7 mouse cellular contexts compared by ENCODE assay signal in the genomic region with DNA sequence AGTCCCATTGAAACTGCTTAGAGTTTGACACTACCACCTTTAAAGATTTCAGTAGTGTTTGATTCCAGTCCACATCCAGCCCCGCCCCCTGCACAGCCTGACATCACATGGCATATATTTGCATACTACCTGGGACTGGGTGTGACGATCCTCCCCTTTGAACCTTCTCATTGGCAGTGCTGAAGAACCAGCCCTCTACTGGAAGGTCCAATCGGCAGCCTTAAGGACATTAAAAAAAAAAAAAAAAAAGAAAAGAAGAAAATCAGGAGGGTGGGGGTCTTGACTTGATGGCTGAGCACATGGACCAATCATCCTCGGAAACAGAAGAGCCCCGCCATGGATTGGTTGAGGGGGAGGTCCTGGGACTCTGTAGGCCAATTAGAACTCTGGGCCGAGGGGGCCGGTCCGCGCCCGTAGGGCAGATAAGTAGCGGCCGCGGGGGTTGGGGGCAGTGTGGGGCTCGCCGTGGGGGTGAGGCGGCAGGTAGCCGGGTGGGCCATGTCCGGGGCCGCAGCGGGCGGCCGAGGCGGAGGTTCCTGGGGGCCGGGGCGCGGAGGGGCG. TPM values are rescaled to one million over a fixed set of nuclear protein-coding genes. Genes with fewer than 3 reads are reported as not detected.
DNase-seq lines count a peak whose midpoint lies in the region; ATAC-seq lines count a peak whose summit lies in the region.

TSS of gene Fam117a (plus strand) at position 451 of the 561 bp plus-strand sequence.

- H3K36me3 ChIP-seq in midbrain, embryonic 10.5 days = no peaks in the 10 kb centered on the region

- peak within 1 kb of the TSS; percentile 90 for H3K27ac ChIP-seq in midbrain, embryonic 10.5 days (replicated peaks)

- WGBS in midbrain, embryonic 10.5 days = under 1% methylated on average over 27 of the region's 27 CpGs

- peak within 1 kb of the TSS; percentile 98 for H3K4me3 ChIP-seq in midbrain, embryonic 10.5 days

- H3K4me1 ChIP-seq in midbrain, embryonic 10.5 days = peaks cover 43% of the 10 kb centered on the region

- peaks cover 25% of the 10 kb centered on the region for H3K27me3 ChIP-seq in midbrain, embryonic 10.5 days (ENCODE audit: low read depth, poor library complexity, severe bottlenecking)

- H3K9me3 ChIP-seq in midbrain, embryonic 10.5 days (replicated peaks) = no peaks in the 10 kb centered on the region

- peak; percentile 86 for DNase-seq in adrenal gland, adult 8-10 months
- DNase-seq in embryo, embryonic 11.5 days (ENCODE audit: low read depth, low spot score) = peak; percentile 81
- DNase-seq in gastrocnemius, postnatal 25 days = peak; percentile 90
- DNase-seq in left cerebral cortex, postnatal 36 days (ENCODE audit: low spot score in 2 of 2) = peak; percentile 48 to 59
- DNase-seq in midbrain, embryonic 10.5 days (ENCODE audit: low spot score) = peak; percentile 88
- DNase-seq in skeletal muscle tissue, adult 2 months (ENCODE audit: low read depth, low spot score) = peak; percentile 94

- ATAC-seq in inflammation-experienced regulatory T-cells, adult 6 months = peak; percentile 88

- intact Hi-C loops in left cerebral cortex, postnatal 36 days (cut with DNase I) = loop anchor here (1.0 kb wide), 1 partner anchor 26 kb away; the partner anchor contains the start of gene Kat7

RNA-seq across cellular contexts. Expression of gene Fam117a, which starts in this region (rescaled TPM):
- 10 to 100 TPM; 14.7 to 21.4 (median 18.0) TPM for total RNA-seq in adrenal gland, adult 8-10 months (2022)
- 1 to 10 TPM; 4.2 to 4.5 TPM for total RNA-seq in gastrocnemius, postnatal 25 days (2021)
- 10 to 100 TPM; 11.4 to 28.1 (median 26.5) TPM for polyA plus RNA-seq in inflammation-experienced regulatory T-cells, adult 6 months (2017; shearing (Covaris generic))
- 1 to 10 TPM; 3.1 to 5.9 TPM for total RNA-seq in left cerebral cortex, postnatal 36 days (2021)
- polyA plus RNA-seq in midbrain, embryonic 10.5 days (2016; fragmentation: Nextera tagmentation; extraction: Ambion mirVana) = 6.7 and 7.7 TPM in 2 replicates

Comparison
In these comparisons a context has a peak if more than half of its experiments do, and no peak if none do; other contexts are left out.
1. Peak in every context shown above with its lines: DNase-seq, ATAC-seq, H3K4me3 ChIP-seq and H3K27ac ChIP-seq.